Mouse (Mus musculus) layer of hippocampus, postnatal 25 days (tissue): ENCODE data around the gene Ifitm5. TPM values are rescaled to one million over a fixed set of nuclear protein-coding genes. Genes with fewer than 3 reads are reported as not detected.

Source experiments
- DNase-seq, 2 experiments: peaks; one replicate each; pipeline ENCODE4 v3.0.0; 2022; ENCODE audit warnings: mixed read lengths in 2 of 2, low spot score in 1 of 2; ENCODE audit errors: extremely low spot score in 1 of 2
- total RNA-seq, 2 experiments: library from RNA; stranded (reverse); gene quantifications; 2 replicates each; pipeline ENCODE4 v1.2.3; 2021

Gene Ifitm5
- total RNA-seq, 2 experiments from 2014 or later: not detected

- DNase-seq: no peak
These were observed 7.3 kb downstream of the Ifitm5 start for GRCm38 (mm10) chr7:140942811-140943210.

DNA sequence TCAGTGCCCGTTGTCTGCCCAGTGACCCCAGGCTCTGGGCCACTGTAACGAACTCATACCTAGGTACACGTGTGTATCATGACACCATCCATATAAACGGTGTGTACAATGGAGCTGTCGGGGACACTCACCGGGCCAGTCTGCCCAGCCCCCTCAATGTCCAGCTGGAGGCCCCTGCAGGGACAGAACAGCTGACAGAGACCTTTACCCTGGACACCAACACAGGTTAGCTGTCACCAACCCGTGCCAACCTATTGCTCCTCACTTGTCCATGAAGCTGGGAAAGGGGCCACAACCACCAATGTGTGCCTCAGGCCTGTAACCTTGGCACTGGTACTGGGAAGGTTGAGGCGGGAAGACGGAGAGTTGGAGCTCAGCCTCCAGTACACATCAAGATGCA is 7.8 kb downstream of the Ifitm5 start:
- DNase-seq: no peak

DNA sequence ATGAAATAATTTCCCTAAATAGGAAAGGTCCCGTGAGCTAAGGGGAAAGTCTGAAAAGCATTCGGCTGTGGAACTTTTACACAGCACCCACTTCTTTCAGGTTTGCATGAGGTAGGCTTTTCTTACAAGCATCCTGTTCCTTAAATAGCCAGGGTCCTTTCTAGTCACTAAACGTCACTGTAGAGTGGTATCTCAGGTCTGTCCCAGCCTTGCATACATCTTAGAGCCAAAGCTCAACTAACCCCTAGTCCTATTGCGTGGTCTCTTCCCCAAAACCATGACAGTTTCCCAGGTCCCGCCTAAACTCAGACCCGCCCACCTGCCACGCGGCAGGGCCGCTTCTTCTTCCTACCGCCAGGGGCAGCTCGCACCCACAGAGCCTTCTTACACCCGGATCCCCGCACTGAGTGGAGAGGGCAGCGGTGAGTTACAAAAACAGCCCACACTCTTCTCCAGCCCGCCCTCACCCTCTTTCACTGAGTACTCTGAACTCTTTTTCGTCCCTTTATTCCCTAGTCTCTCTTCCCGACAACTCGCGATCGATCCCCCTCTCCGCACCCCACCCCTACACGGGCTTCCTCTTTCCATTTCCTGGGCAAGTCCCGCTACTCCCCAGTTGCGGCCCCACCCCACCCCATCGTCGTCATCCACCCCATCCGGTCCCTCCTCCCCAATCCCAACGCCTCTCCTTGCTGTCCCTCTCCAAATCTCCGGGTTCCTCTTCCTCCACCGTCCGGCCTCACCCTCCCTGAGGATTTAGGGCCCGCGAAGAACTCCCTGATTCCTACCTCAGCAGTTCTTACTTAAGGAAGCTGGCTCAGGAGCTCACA is 8.7 kb downstream of the Ifitm5 start, which contains the start of gene Pgghg:
Pgghg (plus strand) TSS at position 170 of the 830 bp plus-strand sequence.
- peak; percentile 38 to 52 for DNase-seq

DNA sequence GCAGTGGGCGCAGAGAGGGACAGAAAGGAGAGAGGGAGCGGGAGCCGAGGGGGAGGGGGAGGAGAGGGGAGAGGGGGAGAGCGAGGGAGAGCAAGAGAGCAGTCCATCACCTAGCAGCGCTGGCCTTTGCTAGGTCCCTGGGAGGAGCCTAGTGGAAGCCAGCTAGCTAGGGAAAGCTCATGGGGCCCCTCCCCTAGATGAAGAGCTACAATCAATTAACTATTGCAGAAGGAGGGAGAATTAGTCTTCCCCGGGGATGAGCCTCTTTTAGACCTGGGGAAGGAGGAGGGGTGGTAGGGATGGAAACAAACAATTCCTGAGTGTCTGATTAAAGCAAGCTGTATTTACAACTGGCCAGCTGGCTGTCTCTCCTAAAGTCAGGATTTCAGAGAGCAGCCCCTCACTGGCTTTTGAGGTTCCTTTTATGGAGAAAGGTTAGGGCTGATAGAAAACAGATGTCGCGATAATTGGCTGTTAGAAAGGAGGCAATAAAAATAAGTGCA is 10.4 kb downstream of the Ifitm5 start:
- no peak for DNase-seq

- DNase-seq: no peak
These were observed 11.2 kb downstream of the Ifitm5 start for GRCm38 (mm10) chr7:140938896-140939295.

- no peak for DNase-seq
These were observed 11.7 kb downstream of the Ifitm5 start for GRCm38 (mm10) chr7:140938436-140938835.

DNA sequence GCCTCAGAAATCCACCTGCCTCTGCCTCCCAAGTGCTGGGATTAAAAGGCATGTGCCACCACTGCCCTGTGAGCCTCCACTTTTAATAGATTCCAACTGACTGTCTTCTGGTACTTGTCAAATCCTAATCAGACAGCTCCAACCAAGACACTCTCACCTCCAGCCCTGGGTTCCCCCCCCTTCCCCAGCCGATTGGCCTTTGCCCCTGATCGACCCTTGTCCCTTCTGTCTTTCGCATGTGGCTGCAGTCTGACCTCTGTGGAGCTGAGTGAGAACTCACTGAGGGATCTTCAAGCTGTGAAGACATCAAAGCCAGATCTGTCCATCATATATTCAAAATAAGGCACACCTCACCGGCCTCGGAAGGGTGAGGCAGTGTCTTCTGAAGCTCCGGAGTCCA is 22.9 kb downstream of the Ifitm5 start:
- no peak for DNase-seq

DNA sequence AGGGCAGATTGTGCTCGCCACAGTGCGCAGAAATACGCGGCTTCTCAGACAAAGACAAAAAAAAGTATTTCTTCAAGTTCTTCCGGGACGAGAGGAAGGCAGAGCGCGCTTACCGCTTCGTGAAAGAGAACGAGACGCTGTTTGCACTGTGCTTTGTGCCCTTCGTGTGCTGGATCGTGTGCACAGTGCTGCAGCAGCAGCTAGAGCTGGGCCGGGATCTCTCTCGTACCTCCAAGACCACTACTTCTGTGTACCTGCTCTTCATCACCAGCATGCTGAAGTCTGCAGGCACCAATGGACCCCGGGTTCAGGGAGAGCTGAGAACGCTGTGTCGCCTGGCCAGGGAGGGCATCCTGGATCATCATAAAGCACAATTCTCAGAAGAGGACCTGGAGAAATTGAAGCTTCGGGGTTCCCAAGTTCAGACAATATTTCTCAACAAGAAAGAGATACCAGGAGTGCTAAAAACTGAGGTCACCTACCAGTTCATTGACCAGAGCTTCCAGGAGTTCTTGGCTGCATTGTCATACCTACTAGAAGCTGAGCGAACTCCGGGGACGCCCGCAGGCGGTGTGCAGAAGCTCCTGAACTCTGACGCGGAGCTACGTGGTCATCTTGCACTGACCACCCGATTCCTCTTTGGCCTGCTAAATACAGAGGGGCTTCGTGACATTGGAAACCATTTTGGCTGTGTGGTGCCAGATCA is 26.9 kb downstream of the Ifitm5 start:
- DNase-seq: no peak

- DNase-seq: peak in 1 of 2 experiments; percentile 44
These were observed 27.6 kb downstream of the Ifitm5 start for GRCm38 (mm10) chr7:140922398-140923069.

DNA sequence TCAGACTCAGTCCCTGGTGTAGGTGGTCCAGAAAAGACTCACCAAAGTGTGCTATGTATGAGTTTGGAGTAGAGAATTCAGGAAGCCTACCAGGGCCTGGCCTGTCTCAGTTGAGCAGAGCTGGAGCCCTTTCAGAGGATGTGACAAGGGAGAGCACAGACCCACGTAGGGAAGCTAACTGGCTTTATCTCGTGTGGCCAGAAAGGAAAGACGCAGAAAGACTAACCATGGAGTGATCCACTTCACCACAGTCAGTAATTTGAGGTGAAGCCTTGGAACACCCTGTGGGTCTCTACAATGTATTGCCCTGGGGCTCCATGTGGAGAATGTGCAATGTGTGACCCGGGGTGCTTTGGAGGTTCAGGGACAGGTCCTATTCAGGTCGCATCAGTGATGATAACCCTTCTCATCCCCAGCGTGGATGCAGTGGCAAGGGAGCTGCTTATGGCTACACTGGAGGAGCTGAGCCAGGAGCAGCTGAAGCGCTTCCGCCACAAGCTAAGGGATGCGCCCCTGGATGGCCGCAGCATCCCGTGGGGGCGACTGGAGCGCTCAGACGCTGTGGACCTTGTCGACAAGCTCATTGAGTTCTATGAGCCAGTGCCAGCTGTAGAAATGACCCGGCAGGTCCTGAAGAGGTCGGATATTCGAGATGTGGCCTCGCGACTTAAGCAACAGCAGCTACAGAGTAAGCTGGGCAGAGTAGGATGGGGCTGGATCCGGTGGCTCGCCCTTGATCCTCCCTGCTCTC is 28.7 kb downstream of the Ifitm5 start:
- no peak for DNase-seq

GRCm38 (mm10) chr7:140920418-140921029 is 29.6 kb downstream of the Ifitm5 start, which contains the start of gene Nlrp6:
Gene Nlrp6 (plus strand): TSS chr7:140920902.
- DNase-seq: no peak

DNA sequence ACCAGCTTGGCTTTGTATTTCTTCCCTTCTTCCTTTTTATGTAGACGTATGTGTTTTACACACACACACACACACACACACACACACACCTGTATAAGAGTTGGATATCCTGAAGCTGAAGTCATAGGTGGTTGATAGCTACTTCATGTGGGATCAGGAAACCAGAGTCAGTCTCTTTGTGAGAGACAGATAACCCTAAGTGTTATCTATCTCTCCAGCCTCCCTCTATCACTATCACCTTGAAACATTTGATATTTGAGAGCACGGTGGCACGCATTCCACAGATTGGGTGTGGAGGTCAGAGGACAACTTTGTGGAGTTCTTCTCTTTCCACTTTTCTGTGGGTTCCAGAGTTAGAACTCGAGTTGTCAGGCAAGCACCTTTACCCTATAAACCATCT is 30.2 kb downstream of the Ifitm5 start:
- no peak for DNase-seq

DNA sequence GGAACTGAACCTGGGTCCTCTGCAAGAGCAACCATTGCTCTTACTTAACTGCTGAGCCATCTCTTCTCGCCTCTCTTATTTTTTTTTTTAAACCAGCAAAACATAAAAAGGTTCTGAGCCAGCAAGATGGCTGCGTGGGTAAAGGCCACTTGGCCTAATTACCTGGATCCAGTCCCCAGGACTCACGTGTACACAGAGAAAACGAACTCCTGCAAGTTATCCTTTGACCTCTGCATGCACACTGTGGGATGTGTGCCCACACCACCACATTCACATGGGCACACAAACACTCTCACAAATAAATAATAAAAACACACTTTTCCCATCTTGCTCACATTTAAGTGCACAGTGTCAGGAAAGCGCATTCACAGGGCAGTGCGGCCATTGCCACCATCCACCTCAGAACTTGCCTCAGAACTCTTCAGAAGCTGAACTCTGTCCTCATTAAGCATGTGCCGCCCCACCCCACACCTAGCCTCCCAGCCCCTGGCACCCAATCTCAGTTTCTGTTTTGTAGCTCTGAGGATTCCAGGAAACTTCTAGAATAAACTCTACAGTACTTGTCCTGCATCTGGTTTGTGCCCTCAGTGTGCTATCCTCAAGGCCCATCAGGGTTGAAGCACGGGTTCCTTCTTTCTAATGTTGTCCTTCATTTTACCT is 35.9 kb downstream of the Ifitm5 start:
- DNase-seq: no peak

DNA sequence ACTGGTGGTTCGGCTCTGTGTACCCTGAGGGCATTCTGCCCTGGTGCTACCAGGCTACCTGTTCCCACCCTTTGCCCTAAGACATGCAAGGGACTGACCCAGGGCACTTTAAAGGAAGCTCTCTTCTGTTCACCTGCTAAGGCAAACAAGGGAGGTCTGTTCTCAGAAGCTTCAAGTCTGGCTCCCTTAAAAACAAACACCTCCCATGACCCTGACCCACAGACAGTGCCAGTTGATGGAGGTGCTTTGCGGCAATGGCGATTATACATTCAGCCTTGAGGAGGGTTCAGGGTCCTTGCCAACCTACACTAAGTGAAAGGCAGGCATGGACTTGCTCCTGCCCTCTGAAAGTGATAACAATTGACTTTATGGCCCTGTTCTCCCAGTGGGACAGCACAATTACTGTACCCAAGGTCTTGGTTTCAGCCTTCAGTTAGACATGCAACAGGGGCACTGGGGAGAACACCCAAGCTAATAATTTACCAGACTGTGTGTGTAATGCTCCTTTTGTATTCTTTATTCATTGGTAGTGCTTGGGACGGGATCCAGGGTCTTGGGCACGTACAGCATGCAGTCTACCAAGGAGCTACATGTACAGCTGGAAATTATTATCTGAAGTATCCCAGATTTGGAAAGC is 37.1 kb downstream of the Ifitm5 start:
- DNase-seq: no peak

- no peak for DNase-seq
These were observed 37.8 kb downstream of the Ifitm5 start for GRCm38 (mm10) chr7:140912293-140912692.

- DNase-seq: peak; percentile 49 to 78
These were observed 41.4 kb downstream of the Ifitm5 start for GRCm38 (mm10) chr7:140908634-140909107.

DNA sequence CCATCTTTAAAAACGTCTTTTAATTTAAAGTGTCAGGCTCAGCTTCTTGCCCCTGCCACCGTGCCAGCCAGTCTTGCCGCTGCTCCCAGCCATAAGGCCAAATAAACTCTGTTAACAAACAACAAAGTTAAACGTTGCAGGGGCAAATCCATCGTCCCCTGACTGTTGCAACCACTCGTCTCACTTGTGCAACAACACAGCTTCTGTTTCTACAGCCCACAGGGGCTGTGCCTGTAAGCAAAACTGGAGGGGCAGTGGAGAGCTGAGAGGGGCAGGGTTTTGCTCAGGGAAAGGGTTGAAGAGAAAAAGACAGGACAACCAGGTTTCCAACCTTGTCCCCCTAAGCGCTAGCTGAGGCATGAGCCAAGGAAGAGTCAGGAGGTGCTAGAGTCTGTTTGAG is 41.9 kb downstream of the Ifitm5 start:
- DNase-seq: no peak

- no peak for DNase-seq
These were observed 42.4 kb downstream of the Ifitm5 start for GRCm38 (mm10) chr7:140907697-140908096.

DNA sequence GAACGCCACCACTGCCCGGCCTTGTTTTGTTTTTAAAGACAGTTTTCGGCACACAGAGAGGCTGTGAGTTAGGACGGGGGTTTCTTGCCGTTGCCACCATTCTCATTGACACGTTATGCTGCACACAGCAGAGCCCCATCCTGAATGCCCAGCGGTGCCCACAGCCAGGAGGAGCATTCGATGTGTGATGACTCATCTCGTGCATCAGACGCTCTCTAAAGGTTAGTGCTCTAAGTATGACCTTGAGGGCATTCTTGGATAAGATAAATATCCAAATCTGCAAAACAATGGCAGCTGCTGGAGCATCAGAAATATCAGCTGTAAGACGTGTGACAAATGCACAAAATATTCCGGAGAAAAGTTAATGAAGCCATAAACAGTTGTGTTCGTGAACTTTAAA is 43.0 kb downstream of the Ifitm5 start:
- DNase-seq: no peak
